In genomic region chr15:95654211-95654897, GRCm38 (mm10) we compare ENCODE assay signal across 9 mouse cellular contexts. TPM values are rescaled to one million over a fixed set of nuclear protein-coding genes. Genes with fewer than 3 reads are reported as not detected.
DNase-seq lines count a peak whose midpoint lies in the region; ATAC-seq and TF ChIP-seq lines count a peak whose summit lies in the region.
"Had no signal": no experiment of that assay in that cellular context is flagged by ENCODE, and none has a peak within 500 bp of the region (broad histone marks: within the 10 kb centered on the region; RNA-seq: fewer than 3 reads in every experiment).

No protein-coding gene starts in this region.

- no peak overlapping the region for H3K27ac ChIP-seq in heart, embryonic 12.5 days (ENCODE audit: poor library complexity, severe bottlenecking)
- no peak overlapping the region for H3K27ac ChIP-seq in heart, adult 2 months
- H3K27ac ChIP-seq in hindbrain, embryonic 10.5 days = peak overlapping the region; percentile 72
- H3K27ac ChIP-seq in midbrain, embryonic 16.5 days (ENCODE audit: low read length) = no peak overlapping the region
- no peak overlapping the region for H3K27ac ChIP-seq in thymus, adult 2 months (ENCODE audit: control insufficient read depth, insufficient read depth, low read length)

- H3K27me3 ChIP-seq in heart, embryonic 12.5 days (replicated peaks) = peaks cover 63% of the 10 kb centered on the region
- H3K27me3 ChIP-seq in heart, adult 2 months (ENCODE audit: control insufficient read depth, insufficient read depth, low read length) = peaks cover 15% of the 10 kb centered on the region
- peaks cover 93% of the 10 kb centered on the region for H3K27me3 ChIP-seq in hindbrain, embryonic 10.5 days (ENCODE audit: insufficient read depth, poor library complexity, severe bottlenecking)
- peaks cover 67% of the 10 kb centered on the region for H3K27me3 ChIP-seq in midbrain, embryonic 16.5 days (ENCODE audit: control insufficient read depth, insufficient read depth, low read depth, low read length)
- H3K27me3 ChIP-seq in thymus, adult 2 months (ENCODE audit: control insufficient read depth, insufficient read depth, low read length) = peaks cover 9% of the 10 kb centered on the region

- TF ChIP-seq EP300 in heart, adult 2 months (IDR thresholded peaks at IDR 0.05; ENCODE audit: insufficient read depth, low read depth, low read length) = no peak

- H3K4me1 ChIP-seq in heart, embryonic 12.5 days (replicated peaks) = peaks cover 11% of the 10 kb centered on the region
- no peaks in the 10 kb centered on the region for H3K4me1 ChIP-seq in heart, adult 2 months (ENCODE audit: control insufficient read depth, insufficient read depth, low read length)
- peaks cover 37% of the 10 kb centered on the region for H3K4me1 ChIP-seq in hindbrain, embryonic 10.5 days (replicated peaks)
- H3K4me1 ChIP-seq in midbrain, embryonic 16.5 days (ENCODE audit: control insufficient read depth, insufficient read depth, low read length) = peaks cover 8% of the 10 kb centered on the region
- no peaks in the 10 kb centered on the region for H3K4me1 ChIP-seq in thymus, adult 2 months (replicated peaks; ENCODE audit: control insufficient read depth, insufficient read depth, low read length)

- intact Hi-C loops in heart, adult 2 months (cut with DNase I) = no loop called here

- H3K79me2 ChIP-seq in heart, adult 2 months (replicated peaks; ENCODE audit: control insufficient read depth, insufficient read depth, low read length) = no peaks in the 10 kb centered on the region

- peak overlapping the region; percentile 45 for H3K4me3 ChIP-seq in heart, embryonic 12.5 days
- no peak overlapping the region for H3K4me3 ChIP-seq in heart, adult 2 months
- peak overlapping the region; percentile 55 for H3K4me3 ChIP-seq in hindbrain, embryonic 10.5 days
- peak overlapping the region; percentile 41 for H3K4me3 ChIP-seq in midbrain, embryonic 16.5 days (ENCODE audit: low read depth, low read length)
- no peak overlapping the region for H3K4me3 ChIP-seq in thymus, adult 2 months (ENCODE audit: control insufficient read depth, insufficient read depth, low read length)
- H3K4me3 ChIP-seq: erythroblast, embryonic 14.5 days had no signal

- TF ChIP-seq CTCF in heart, adult 2 months (IDR thresholded peaks at IDR 0.05) = no peak
- no peak for TF ChIP-seq CTCF in thymus, adult 2 months (IDR thresholded peaks at IDR 0.05; ENCODE audit: borderline replicate concordance, control insufficient read depth, extremely low read depth, insufficient read depth, low read length, poor library complexity)

- no peak for TF ChIP-seq POLR2A in heart, adult 2 months (IDR thresholded peaks at IDR 0.05; ENCODE audit: insufficient read depth, low read depth, low read length)
- no peak for TF ChIP-seq POLR2A in thymus, adult 2 months (IDR thresholded peaks at IDR 0.05; ENCODE audit: control insufficient read depth, extremely low read depth, insufficient read depth, low read length, poor library complexity)

- peak overlapping the region; percentile 76 for H3K4me2 ChIP-seq in heart, embryonic 12.5 days
- H3K4me2 ChIP-seq in midbrain, embryonic 16.5 days (ENCODE audit: low read length) = peak overlapping the region; percentile 69

- H3K9ac ChIP-seq in heart, embryonic 12.5 days = no peak overlapping the region; the same call in 1 of the 2 replicates
- no peak overlapping the region for H3K9ac ChIP-seq in heart, adult 2 months (ENCODE audit: low read depth, low read length)
- peak overlapping the region; percentile 52 for H3K9ac ChIP-seq in midbrain, embryonic 16.5 days (ENCODE audit: low read depth, low read length)

- no peak for DNase-seq in heart, adult 2 months
- peak; percentile 12 for DNase-seq in ovary, postnatal 36 days (ENCODE audit: low spot score)
- DNase-seq in ovary, adult 18-20 months (ENCODE audit: low spot score) = no peak
- DNase-seq in hindbrain, embryonic 10.5 days (ENCODE audit: low spot score) = peak; percentile 66
- DNase-seq in spleen, postnatal 10 days (ENCODE audit: low spot score in 2 of 2) = no peak
- no peak for DNase-seq in thymus, adult 2 months

- ATAC-seq in heart, embryonic 12.5 days (ENCODE audit: insufficient number of reproducible peaks, low FRiP score) = peak; percentile 59
- ATAC-seq in midbrain, embryonic 16.5 days = no peak

- H3K9me3 ChIP-seq in heart, embryonic 12.5 days (replicated peaks) = no peaks in the 10 kb centered on the region
- no peaks in the 10 kb centered on the region for H3K9me3 ChIP-seq in hindbrain, embryonic 10.5 days
- H3K9me3 ChIP-seq in midbrain, embryonic 16.5 days (replicated peaks; ENCODE audit: control insufficient read depth, low read length, poor library complexity, severe bottlenecking) = no peaks in the 10 kb centered on the region

- WGBS in heart, embryonic 12.5 days = 1% methylated on average over 49 of the region's 49 CpGs
- 2% methylated on average over 49 of the region's 49 CpGs for WGBS in heart, adult 2 months
- WGBS in hindbrain, embryonic 10.5 days = under 1% methylated on average over 49 of the region's 49 CpGs
- 2% methylated on average over 49 of the region's 49 CpGs for WGBS in midbrain, embryonic 16.5 days
- WGBS in thymus, adult 2 months = 11% methylated on average over 49 of the region's 49 CpGs

- no peaks in the 10 kb centered on the region for H3K36me3 ChIP-seq in heart, embryonic 12.5 days
- no peaks in the 10 kb centered on the region for H3K36me3 ChIP-seq in heart, adult 2 months (ENCODE audit: control insufficient read depth, insufficient read depth, low read length)
- no peaks in the 10 kb centered on the region for H3K36me3 ChIP-seq in hindbrain, embryonic 10.5 days
- no peaks in the 10 kb centered on the region for H3K36me3 ChIP-seq in midbrain, embryonic 16.5 days (ENCODE audit: control insufficient read depth, insufficient read depth, low read length)
- no peaks in the 10 kb centered on the region for H3K36me3 ChIP-seq in thymus, adult 2 months (ENCODE audit: control insufficient read depth, insufficient read depth, low read length)

RNA-seq across cellular contexts. Expression of gene Dbx2, which starts 1.4 kb away (rescaled TPM):
- not detected in 2 replicates for polyA plus RNA-seq in heart, embryonic 12.5 days (2016; fragmentation: Nextera tagmentation; extraction: Ambion mirVana)
- not detected for total RNA-seq in heart, adult 2 months (2021)
- polyA plus RNA-seq in heart, adult 2 months (2012; rRNA removed) = not detected in 2 replicates
- polyA plus RNA-seq in hindbrain, embryonic 10.5 days (2016; fragmentation: Nextera tagmentation; extraction: Ambion mirVana) = 5.5 and 7.4 TPM in 2 replicates
- 7.8 and 12.2 TPM in 2 replicates for polyA plus RNA-seq in midbrain, embryonic 16.5 days (2015; fragmentation: Nextera tagmentation; extraction: Ambion mirVana)
- polyA plus RNA-seq in thymus, adult 2 months (2012; rRNA removed) = 0.19 and 0.28 TPM in 2 replicates
- polyA plus RNA-seq: erythroblast, embryonic 14.5 days had no signal

Comparison
In these comparisons a context has a peak if more than half of its experiments do, and no peak if none do; other contexts are left out.
1. H3K4me3 ChIP-seq: peak in heart, embryonic 12.5 days (single experiment), hindbrain, embryonic 10.5 days (single experiment) and midbrain, embryonic 16.5 days (single experiment); none in heart, adult 2 months (single experiment) and thymus, adult 2 months (single experiment).
2. DNase-seq: peak in ovary, postnatal 36 days (single experiment) and hindbrain, embryonic 10.5 days (single experiment); none in heart, adult 2 months (0 of 2), ovary, adult 18-20 months (single experiment), spleen, postnatal 10 days (0 of 2) and thymus, adult 2 months (single experiment).